Mouse (Mus musculus) T-helper 17 cell (primary cell): ENCODE measurements around the gene Traf4.

Experiments
- in situ Hi-C, 2 experiments: fragments of 300-600 bp; cut with MboI, MseI; formaldehyde crosslinking; loops; 1 replicate in 1 of 2; 2 replicates in 1 of 2; pipeline ENCODE4 v1.15.1; 2025; ENCODE audit warnings: high pct_unique_total_duplicates in 2 of 2

Traf4 gene

DNA sequence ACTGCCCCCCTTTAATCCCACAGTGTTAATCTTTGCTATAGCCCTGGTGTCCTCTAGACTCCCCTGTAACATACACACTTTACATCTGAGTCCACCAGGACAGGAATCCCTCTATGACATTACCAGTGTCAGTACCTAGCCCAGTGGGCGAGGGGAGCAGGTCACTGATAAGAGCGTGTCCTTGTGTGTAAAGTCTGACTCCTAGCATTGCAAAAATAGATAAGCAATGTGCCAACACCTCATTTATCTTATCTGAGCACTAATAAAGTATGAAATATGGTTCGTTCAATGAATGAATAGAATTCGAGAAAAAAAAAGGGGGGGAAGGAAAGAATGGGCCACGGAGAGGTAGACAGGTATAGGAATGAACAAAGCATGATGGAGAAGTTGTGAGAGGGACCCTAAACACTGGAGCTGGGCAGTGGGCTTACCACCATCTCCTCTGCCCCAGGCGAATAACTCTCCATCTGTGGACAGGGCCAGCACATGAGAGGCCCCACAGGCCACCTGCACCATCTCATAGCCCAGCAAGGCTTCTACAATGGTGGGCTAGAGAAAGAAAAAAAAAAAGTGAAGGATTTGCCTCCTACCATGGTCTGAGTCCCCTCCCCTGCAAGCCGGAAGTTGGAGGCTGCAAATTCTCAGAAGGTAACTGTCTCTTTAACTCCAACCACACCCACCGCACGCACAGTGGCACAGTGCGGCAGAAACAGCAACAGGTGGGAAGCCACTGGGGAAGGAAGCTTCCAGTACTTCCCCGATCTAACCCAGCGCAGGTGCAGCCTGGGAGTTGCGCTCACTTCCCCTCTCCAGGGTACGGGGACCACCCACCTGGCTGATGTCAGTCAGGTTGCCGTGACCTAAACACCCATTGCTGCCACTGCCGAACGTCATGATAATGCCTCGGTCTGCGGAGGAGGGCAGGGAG is 3.4 kb upstream of the Traf4 start:
- in situ Hi-C loops = loop anchor here in 1 of 2 experiments (5.0 kb wide), 1 partner anchor 87 kb away; the partner anchor contains the start of gene Eral1

DNA sequence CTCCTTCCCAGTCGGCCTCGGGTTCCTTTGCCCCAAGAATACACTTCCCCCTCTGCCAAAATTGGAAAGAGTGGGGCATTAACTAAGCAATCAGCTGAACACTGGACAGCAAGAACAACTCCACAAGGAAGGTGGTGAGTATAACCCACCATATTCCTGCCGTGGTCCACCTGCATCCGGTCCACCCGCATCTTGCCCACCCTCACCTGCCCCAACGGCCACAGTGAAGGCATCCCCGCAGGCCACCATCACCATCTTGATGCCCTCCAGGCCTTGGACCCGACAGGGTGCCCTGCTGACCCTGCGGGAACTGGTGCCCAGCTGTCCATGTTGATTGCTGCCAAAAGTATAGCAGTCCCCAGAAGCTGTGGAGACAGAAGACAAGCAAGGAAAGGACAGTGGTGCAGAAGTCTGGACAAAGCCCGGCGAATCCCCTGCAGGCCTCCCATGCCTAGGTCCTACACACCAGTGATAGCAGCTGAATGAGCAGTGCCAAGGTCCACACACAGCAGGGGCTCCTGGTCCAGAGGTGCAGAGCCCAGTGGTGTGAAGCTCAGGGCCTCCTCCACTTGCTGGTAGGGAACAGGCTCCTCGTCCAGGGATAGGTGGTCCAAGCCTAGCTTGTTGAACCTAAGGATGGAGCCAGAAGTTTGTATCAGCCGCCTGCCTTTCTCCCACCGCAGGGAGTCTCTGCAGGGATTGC is 2.0 kb upstream of the Traf4 start:
- in situ Hi-C loops = loop anchor here in 1 of 2 experiments (5.0 kb wide), 1 partner anchor 85 kb away; the partner anchor contains the start of gene Eral1

DNA sequence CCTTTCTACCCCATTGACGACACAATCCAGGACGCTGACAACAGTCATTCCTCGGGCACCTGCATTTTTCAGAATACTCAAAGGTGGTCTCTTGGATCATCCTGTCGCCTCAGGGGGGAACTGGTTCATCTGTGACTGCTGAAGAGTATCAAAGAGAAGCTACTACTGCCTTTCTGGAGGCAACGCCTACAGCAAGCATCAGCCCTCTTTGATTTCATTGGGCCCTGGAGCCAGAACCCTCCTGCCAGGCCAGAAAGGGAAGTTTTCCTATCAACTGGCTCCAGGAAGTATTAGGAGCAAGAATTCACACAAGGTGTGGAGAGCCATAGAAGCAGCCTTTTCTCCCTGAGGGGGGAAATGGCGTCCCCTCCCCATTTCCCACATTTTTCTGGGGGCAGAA is 1.3 kb upstream of the Traf4 start:
- in situ Hi-C loops = loop anchor here in 1 of 2 experiments (5.0 kb wide), 1 partner anchor 84 kb away; the partner anchor contains the start of gene Eral1

DNA sequence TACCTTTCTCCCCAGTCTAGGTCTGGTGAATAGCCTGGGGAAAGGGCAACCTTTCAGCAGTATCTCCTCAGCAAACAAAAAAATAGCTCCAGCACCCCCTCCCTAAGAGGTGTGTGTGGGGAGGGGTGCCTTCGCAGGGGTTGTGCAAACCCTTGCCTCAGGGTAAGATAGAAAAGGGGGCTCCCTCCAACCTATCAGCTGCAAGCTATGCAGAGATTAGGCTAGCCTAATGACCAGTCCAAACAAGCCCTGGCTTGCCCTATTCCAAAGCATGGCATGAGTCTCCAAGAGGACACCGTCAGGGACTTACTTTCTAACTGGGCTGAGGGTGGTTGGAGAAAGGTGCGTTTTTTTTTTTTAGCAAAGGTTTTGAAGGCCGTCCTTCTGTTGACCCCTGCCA is 772 bp upstream of the Traf4 start:
- in situ Hi-C loops = loop anchor here in 1 of 2 experiments (5.0 kb wide), 1 partner anchor 84 kb away; the partner anchor contains the start of gene Eral1

- in situ Hi-C loops = loop anchor here in 1 of 2 experiments (5.0 kb wide), 1 partner anchor 83 kb away; the partner anchor contains the start of gene Eral1
Measured at GRCm38 (mm10) chr11:78165761-78166109, 346 bp upstream of the Traf4 start.

GRCm38 (mm10) chr11:78164604-78164923 is 825 bp downstream of the Traf4 start:
- in situ Hi-C loops = no loop called here

- in situ Hi-C loops = no loop called here
Measured at GRCm38 (mm10) chr11:78163681-78164603, 1.4 kb downstream of the Traf4 start.

DNA sequence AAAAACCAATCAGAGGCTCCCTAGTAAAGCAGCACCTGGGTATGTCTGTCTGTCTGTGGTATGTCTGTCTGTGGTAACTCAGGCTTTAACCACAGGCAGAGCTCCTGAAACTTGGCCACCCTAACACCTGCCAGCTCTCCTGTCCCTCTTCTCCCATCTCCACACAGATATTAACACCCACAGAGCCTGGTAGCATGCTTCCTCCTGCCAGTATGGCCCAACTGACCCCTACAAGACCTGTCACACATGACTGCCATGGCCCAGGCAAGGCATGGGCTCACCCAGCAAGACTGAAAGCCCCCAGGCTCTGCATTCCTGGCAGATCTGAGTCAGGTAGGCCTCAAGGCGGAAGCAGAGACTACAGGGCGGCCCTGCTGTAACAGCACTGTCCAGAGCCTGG is 2.3 kb downstream of the Traf4 start:
- in situ Hi-C loops = no loop called here

DNA sequence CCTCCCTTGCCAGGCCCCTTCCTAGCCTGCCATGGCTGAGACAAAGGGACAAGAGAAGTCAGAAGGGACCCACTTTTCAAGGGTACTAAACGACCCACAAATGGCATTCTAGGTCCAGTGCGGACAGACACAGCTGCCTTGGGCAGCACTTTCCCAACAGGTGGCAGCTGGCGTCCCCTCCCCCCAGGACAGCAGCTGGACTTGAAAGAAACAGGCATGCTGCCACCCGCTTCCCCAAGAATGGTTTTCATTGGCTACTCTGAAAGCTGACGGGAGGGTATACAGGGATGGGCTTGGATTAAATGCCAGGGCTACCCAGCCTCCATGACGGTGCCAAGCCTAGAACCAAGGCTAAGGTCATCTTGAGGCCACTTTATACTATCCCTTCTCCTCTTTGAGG is 2.9 kb downstream of the Traf4 start:
- in situ Hi-C loops = no loop called here

DNA sequence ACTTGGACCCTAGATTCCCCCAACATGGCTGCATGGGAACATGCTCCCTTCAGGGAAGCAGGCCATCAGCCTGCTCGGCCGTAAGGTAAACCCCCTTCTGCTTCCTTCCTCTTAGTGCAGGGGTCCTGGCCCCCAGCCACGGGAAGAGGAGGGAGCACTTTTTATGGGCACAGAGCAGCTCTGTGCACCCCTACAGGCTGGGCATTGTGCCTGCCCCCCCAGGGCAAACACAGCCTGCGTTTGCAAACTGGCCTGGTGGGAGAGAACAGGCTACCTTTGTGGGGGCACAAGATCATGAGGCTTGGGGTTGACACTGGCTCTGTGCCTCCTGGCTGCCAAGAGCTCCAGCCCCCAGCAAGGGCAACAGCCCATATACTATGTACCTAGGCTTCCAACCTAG is 3.4 kb downstream of the Traf4 start:
- in situ Hi-C loops = no loop called here

DNA sequence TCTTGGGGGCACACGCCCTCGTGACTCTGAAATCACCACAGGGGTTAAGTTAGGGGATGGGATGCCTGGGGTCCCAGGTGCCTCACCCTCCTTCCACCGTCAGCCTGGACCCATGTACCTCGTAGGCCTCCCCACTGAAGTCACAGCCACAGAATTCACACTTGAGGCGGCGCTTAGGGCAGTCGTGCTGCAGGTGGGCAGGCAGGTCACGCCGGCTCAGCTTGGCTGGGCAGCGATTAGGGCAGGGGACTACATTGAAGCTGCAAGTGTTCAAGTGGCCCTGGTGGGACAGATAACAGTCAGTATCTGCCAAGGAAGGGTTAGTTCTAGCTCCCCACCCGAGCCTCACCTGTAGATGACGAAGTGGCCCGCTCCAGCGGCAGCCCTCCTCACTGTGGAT is 4.2 kb downstream of the Traf4 start:
- in situ Hi-C loops = no loop called here

- in situ Hi-C loops = no loop called here
Measured at GRCm38 (mm10) chr11:78160675-78161074, 4.7 kb downstream of the Traf4 start.

- in situ Hi-C loops = no loop called here
Measured at GRCm38 (mm10) chr11:78160171-78160570, 5.2 kb downstream of the Traf4 start.

GRCm38 (mm10) chr11:78159557-78159956 is 5.8 kb downstream of the Traf4 start:
- in situ Hi-C loops = no loop called here

GRCm38 (mm10) chr11:78159096-78159495 is 6.3 kb downstream of the Traf4 start:
- in situ Hi-C loops = no loop called here

DNA sequence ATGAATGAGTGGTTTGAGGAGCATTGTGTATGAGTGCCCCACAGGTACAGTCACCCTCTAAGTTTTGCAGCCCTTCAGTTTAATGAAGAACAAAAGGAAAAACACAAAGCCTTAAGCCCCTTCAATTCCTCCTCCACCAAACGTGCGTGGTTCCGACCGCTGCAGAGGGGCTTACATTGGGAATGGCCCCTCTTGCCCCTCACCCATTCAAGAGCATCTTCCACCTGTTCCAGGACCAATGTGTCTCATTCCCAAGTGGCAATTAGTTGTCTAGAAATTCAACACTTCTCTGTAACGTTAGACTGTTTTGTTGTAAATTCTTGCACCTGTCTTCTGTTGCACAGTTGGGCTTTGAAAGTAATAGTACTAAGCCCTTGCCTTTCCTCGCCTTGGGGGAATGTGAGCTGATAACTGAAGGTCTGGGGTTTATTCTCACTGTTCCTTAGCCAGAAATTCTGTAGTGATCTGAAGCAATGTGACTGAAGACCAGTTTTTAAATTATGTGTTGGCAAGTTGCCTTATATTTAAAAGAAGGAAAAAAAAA is 9.2 kb downstream of the Traf4 start:
- in situ Hi-C loops = no loop called here

- in situ Hi-C loops = no loop called here
Measured at GRCm38 (mm10) chr11:78155674-78156073, 9.7 kb downstream of the Traf4 start.

DNA sequence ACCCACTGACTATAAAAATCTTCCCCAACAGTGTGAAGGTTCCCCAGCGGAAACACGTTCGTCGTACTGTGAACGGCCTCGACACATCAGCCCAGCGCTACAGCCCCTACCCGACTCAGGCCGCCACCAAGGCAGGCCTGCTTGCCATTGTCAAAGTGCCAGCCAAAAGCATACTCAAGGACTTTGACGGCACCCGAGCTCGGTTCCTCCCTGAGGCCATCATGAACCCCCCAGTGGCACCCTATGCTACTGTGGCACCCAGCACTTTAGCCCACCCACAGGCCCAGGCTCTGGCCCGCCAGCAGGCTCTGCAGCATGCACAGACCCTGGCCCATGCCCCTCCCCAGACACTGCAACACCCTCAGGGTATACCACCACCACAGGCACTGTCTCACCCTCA is 11.6 kb downstream of the Traf4 start:
- in situ Hi-C loops = no loop called here

DNA sequence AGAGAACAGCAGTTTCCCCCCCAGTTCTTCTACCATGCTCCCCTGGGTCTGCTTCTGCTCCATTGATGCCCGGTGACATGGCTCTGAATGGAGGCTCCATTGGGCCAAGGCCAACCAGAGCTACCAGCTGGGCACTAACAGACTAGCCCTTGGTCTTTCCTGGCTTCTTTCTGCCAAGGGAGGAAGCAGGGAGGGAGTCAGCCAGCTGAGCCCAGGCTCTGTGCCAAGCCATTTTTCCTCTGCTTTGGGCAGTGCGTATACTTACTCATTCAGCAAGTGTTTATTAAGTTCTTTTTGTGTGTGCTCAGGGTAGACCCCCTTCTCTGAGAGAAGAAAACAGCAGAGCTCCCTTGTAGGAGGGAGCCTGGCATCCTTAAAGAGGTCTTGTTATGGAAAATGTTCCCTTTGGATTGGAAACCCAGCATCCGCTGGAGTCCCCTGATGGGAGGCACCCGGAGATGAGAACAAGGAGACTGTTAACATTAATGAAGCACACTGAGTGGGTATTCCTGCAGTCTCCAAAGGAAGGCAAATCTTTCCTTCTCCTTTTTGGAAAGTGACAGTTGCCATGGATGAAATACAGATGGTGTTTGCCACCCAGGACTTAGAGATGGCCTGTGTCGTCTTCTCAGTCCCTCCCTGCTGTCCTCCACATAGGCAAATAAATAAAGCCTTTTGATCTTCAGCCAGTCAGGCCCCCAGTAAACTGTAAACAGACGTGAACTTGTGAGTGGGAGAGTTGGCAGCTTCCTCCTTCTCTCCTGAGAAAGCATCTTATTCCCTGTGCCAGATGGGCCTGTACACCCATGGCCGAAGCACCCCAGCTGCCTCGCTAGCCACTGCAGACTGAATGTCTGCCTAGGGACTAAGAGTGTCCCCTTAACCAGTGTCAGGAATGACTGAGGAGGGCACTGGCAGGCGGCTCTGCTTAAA is 12.8 kb downstream of the Traf4 start:
- in situ Hi-C loops = no loop called here

GRCm38 (mm10) chr11:78151161-78151560 is 14.2 kb downstream of the Traf4 start:
- in situ Hi-C loops = no loop called here
